Mouse (Mus musculus) T-helper 17 cell (primary cell): ENCODE data around the gene Nrbf2.

ENCODE experiments used
- in situ Hi-C, 2 experiments: fragments of 300-600 bp; cut with MboI, MseI; formaldehyde crosslinking; loops; 1 replicate in 1 of 2; 2 replicates in 1 of 2; pipeline ENCODE4 v1.15.1; 2025; ENCODE audit warnings: high pct_unique_total_duplicates in 2 of 2

Gene Nrbf2

DNA sequence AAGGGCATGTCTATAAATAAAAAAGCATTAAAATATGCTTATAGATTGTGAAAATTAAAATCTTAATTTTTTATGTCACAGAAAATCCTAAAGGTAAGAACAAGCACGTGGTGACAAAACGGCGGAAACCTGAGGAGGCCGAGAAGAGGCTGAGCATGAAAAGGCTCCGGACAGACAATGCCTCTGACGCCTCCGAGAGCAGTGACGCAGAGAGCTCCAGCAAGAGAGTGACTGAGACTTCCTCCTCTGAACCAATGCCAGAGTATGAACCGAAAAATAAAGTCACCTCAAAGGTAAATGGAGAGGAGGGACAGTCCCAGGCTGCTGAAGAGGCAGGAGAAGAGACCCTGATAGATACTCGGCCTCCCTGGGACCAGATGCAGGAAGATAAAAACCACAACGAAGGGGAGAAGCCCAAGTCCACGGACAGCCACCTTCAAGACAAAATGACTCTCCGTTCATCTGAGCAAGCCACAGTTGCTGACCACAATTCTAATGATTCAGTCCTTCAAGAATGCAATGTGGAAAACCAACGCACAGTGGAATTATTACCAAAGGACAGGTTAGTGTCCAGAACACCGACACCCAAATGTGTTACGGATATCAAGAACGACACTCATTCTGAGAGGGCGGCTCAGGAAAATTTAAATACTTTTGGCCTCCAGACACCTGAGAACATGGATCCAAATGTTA, 66.1 kb downstream of the Nrbf2 start:
- in situ Hi-C loops, result loop anchor here in 1 of 2 experiments (5.0 kb wide), 1 partner anchor 307 kb away; no protein-coding TSS in a partner anchor

DNA sequence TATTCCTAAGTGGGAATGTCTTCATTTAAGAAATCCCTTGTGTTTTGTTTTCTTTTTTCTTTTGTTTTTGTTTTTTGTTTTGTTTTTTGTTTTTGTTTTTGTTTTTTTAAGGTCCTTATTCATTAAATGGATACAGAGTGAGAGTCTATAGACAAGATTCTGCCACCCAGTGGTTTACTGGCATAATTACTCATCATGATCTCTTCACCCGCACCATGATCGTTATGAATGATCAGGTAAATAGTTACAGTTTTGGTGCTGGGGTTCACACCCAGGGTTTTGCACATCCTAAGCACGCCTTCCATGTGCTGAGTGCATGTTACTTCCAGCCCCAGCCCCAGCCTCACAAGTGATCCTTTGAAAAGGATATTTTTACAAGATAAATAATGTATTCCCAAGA, 68.2 kb downstream of the Nrbf2 start:
- in situ Hi-C loops, result loop anchor here in 1 of 2 experiments (5.0 kb wide), 1 partner anchor 305 kb away; no protein-coding TSS in a partner anchor
